Mouse (Mus musculus) intestine, postnatal 0 days (tissue): ENCODE measurements around the gene Icmt. TPM values are rescaled to one million over a fixed set of nuclear protein-coding genes. Genes with fewer than 3 reads are reported as not detected.

Source experiments
- ATAC-seq: fragments of 200-750 bp; cut with Nextera tagmentation; 2 replicates; pipeline ENCODE4 v1.8.0; 2017; ENCODE audit warnings: mild to moderate bottlenecking, moderate TSS enrichment, moderate library complexity
- H3K27ac ChIP-seq: fragments of 300-500 bp; sonication (generic); 2 replicates; pipeline ENCODE4 v1.5.1; 2014; ENCODE audit warnings: mild to moderate bottlenecking, low read depth, low read length, moderate library complexity
- H3K27me3 ChIP-seq: fragments of 300-500 bp; sonication (generic); replicated peaks from 2 replicates; pipeline ENCODE4 v1.6.1; 2014; ENCODE audit warnings: low read length, mixed read lengths; ENCODE audit not compliant: control insufficient read depth, insufficient read depth
- H3K36me3 ChIP-seq: fragments of 300-500 bp; sonication (generic); 2 replicates; pipeline ENCODE4 v1.6.1; 2014; ENCODE audit warnings: mild to moderate bottlenecking, moderate library complexity; ENCODE audit not compliant: control insufficient read depth, insufficient read depth
- H3K4me1 ChIP-seq: fragments of 300-500 bp; sonication (generic); replicated peaks from 2 replicates; pipeline ENCODE4 v1.6.1; 2014; ENCODE audit warnings: antibody characterized with exemption, low read length, mixed read lengths; ENCODE audit not compliant: control insufficient read depth, insufficient read depth
- H3K4me2 ChIP-seq: fragments of 300-500 bp; sonication (generic); replicated peaks from 2 replicates; pipeline ENCODE4 v1.6.1; 2014; ENCODE audit warnings: low read depth, mild to moderate bottlenecking, moderate library complexity
- H3K4me3 ChIP-seq: fragments of 300-500 bp; sonication (generic); 2 replicates; pipeline ENCODE4 v1.5.1; 2014; ENCODE audit warnings: low read depth, low read length
- H3K9ac ChIP-seq: fragments of 300-500 bp; sonication (generic); 2 replicates; pipeline ENCODE4 v1.6.1; 2014; ENCODE audit warnings: mild to moderate bottlenecking, low read depth, low read length
- H3K9me3 ChIP-seq: fragments of 300-500 bp; sonication (generic); 2 replicates; pipeline ENCODE4 v1.6.1; 2016; ENCODE audit warnings: mixed run types; ENCODE audit not compliant: control insufficient read depth
- CTCF ChIP-seq: sonication (generic); IDR thresholded peaks from 2 replicates; pipeline ENCODE4 v1.5.1; 2016; ENCODE audit warnings: low read depth, mild to moderate bottlenecking, control low read depth, antibody characterized with exemption, moderate library complexity
- WGBS: fragments of 180-500 bp; shearing (Covaris S2); extraction: QIAGEN DNeasy Blood & Tissue Kit; methylation state at CpG from one replicate; pipeline ENCODE4 v1.1.7; 2014; 5-methylcytosine and 5-hydroxymethylcytosine counted together
- polyA plus RNA-seq: library from polyadenylated mRNA; unstranded; fragments of >200 nt; fragmentation: Nextera tagmentation; extraction: Ambion mirVana; gene quantifications from 2 replicates; pipeline ENCODE4 v1.2.1, GENCODE M21; 2015

Icmt gene
- polyA plus RNA-seq, 1 experiment from 2014 or later = 12.6 TPM

DNA sequence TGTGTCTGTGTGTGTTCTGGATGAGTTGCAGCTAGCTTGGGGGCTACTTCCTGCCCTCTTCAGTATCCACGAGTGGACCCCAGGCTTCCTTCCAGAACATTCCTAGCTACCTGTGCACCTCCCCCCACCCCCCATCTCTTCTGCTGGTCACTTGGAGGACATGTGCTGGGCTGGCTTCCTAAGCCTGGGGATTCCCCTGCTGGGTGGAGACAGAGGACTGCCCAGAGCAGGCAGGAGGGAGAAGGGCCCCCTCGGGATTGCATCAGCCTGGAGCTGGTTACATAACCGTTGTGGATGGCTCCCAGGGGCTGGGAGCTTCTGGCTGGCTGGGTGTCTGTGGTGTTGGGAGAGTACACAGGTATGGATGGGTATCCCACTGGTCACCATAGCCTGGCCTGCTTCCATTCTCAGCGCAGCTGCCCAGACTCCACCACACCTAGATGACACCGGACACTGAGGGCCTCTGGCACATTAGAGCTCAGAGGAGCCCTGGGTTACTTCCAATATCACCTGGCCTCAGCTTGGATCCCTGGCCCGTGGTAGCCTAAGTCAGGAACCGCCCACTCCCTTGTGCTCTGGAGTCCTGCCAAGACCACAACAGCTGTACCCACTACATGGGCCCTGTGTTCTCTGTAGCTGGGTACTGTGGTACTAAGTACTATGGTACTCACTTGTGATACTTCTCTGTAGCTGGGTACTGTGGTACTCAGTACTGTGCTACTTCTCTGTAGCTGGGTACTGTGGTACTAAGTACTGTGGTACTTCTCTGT lies 48.3 kb downstream of the Icmt start:
- TF ChIP-seq CTCF = no peak

GRCm38 (mm10) chr4:152349837-152350381 lies 52.9 kb downstream of the Icmt start:
- no peak for ATAC-seq
- H3K4me1 ChIP-seq = no peaks in the 10 kb centered on the region; the same call in 1 of the 2 replicates
- peaks cover 10% of the 10 kb centered on the region; the same call in 1 of the 2 replicates for H3K27me3 ChIP-seq
- 0 out of 2 replicates have a peak overlapping the region, but pooled peaks have one; percentile 6 for H3K4me2 ChIP-seq
- no peak overlapping the region for H3K4me3 ChIP-seq
- no peak for TF ChIP-seq CTCF
- 5% methylated on average over 16 of the region's 17 CpGs for WGBS
- no peak overlapping the region for H3K9ac ChIP-seq
- H3K9me3 ChIP-seq = no peaks in the 10 kb centered on the region
- no peak overlapping the region for H3K27ac ChIP-seq
- no peaks in the 10 kb centered on the region for H3K36me3 ChIP-seq

More for the DNA sequence above, 48.3 kb downstream of the Icmt start:
- 38% methylated on average over 7 of the region's 7 CpGs for WGBS
- Histone ChIP-seq H3K9me3 (no peaks in the 10 kb centered on the region), H3K9ac (no peak overlapping the region), H3K27ac (no peak overlapping the region), H3K4me1 (no peaks in the 10 kb centered on the region), H3K36me3 (no peaks in the 10 kb centered on the region), H3K27me3 (peaks cover 25% of the 10 kb centered on the region), H3K4me3 (no peak overlapping the region), H3K4me2 (no peak overlapping the region)
- ATAC-seq = peak; percentile 37; the same call in 1 of the 2 replicates

- no peaks in the 10 kb centered on the region for H3K9me3 ChIP-seq
- no peak overlapping the region for H3K4me3 ChIP-seq
- H3K36me3 ChIP-seq = no peaks in the 10 kb centered on the region
- WGBS = 21% methylated on average over 8 of the region's 8 CpGs
- H3K27me3 ChIP-seq = peaks cover 10% of the 10 kb centered on the region; the same call in 1 of the 2 replicates
- no peak overlapping the region for H3K9ac ChIP-seq
- TF ChIP-seq CTCF = no peak
- peak; percentile 86 for ATAC-seq
- H3K4me2 ChIP-seq = 0 out of 2 replicates have a peak overlapping the region, but pooled peaks have one; percentile 6
- no peaks in the 10 kb centered on the region; the same call in 1 of the 2 replicates for H3K4me1 ChIP-seq
- H3K27ac ChIP-seq = no peak overlapping the region
Measured at GRCm38 (mm10) chr4:152350722-152351421, 53.8 kb downstream of the Icmt start.

DNA sequence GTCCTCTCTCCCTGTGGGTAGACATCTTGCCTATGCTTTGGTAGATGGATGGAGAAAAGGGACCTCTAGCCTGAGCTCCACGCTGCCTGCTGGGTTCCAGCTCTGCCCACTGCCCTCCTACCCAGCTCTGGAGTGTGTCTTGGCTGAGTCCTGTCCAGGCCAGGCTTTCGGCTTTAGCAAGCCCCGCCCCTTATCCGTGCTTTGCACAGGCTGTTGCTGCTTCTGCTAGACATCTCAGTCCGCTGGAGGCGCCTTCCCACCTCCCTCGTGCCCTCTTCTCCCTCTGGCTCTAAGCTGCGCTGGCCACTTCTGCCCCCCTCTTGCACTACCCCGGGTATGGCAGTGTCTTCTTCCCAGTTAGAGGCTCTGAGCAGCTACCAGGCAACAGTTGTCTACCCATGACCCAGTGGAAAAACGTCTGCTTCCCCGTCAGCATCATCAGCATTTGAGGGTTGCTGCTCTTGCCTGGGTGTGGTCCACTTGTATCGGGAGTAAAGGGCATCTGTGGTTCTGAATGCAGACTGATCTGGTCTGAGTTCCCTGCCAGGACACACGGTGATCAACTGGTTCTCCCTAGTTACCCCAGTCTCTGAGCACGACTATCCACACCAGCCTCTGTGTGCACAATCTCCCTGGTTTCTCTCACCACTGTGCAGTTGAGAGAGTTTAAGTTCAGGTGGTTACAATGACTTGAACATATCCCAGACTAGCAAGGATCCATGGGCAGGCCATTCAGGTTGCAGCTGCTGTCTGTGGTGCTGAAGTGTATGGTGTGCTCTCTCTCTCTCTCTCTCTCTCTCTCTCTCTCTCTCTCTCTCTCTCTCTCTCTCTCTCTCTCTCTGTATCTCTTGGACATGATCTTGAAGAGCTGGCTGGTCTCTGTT lies 54.6 kb downstream of the Icmt start:
- Histone ChIP-seq H3K4me1 (no peaks in the 10 kb centered on the region; the same call in 1 of the 2 replicates), H3K27me3 (peaks cover 10% of the 10 kb centered on the region; the same call in 1 of the 2 replicates), H3K9ac (no peak overlapping the region), H3K9me3 (no peaks in the 10 kb centered on the region), H3K36me3 (no peaks in the 10 kb centered on the region), H3K4me2 (no peak overlapping the region), H3K27ac (no peak overlapping the region), H3K4me3 (no peak overlapping the region)
- 10% methylated on average over 14 of the region's 14 CpGs for WGBS
- ATAC-seq = no peak
- TF ChIP-seq CTCF = no peak

DNA sequence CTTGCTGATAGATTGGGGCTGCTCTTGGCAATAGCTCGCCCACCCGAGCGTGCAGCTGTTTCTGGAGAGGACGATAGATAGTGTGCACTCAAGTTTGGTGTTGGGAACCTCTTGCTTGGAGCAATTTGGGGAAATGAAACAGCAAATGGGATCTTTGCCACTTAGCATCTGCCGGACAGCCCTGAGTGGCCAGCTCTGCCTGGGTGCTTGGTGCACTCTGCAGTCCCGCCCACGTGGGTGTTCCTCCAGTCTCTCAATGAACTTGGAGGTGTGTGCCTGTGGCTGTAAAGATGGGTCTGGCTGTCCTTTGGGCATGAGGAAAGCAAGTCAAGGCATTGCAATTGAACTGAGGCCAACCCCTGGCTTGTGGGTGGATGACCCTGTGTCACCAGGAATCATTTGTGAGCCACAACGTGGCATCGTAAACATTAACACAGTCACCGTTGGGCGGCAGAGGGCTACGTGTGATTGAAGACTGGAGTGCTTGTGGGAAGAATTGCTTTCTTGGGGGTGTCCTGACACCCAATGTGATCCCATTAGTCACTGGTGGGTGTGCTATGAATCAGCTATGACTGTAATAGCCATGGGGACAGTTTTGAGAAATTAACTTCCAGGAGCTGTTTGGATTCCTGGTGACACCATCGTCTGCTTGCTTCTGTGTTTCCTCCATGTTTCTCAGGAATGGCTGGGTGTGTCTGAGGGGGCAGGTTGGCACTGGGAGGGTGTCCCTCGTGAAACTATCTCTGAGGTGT lies 57.0 kb downstream of the Icmt start:
- no peak overlapping the region for H3K4me2 ChIP-seq
- WGBS = 71% methylated on average over 14 of the region's 14 CpGs
- no peak overlapping the region for H3K4me3 ChIP-seq
- no peaks in the 10 kb centered on the region for H3K9me3 ChIP-seq
- no peak for TF ChIP-seq CTCF
- H3K36me3 ChIP-seq = no peaks in the 10 kb centered on the region
- no peak overlapping the region for H3K27ac ChIP-seq
- H3K9ac ChIP-seq = no peak overlapping the region
- H3K27me3 ChIP-seq = peaks cover 10% of the 10 kb centered on the region; the same call in 1 of the 2 replicates
- no peak for ATAC-seq
- H3K4me1 ChIP-seq = no peaks in the 10 kb centered on the region; the same call in 1 of the 2 replicates
